Mouse (Mus musculus) kidney, adult 2 months (tissue): ENCODE results near the gene Arhgap10. TPM values are rescaled to one million over a fixed set of nuclear protein-coding genes. Genes with fewer than 3 reads are reported as not detected.
A peak's percentile ranks its signal among the peaks of the same experiment; 100 is the strongest.

Experiments
- DNase-seq: peaks from one replicate; pipeline ENCODE4 v3.0.0; 2021
- H3K27ac ChIP-seq: fragments of 200-500 bp; 2 replicates; pipeline ENCODE4 v1.5.1; 2012; ENCODE audit warnings: low read depth, low read length, control low read depth, inconsistent platforms; ENCODE audit not compliant: insufficient read depth
- H3K27me3 ChIP-seq: fragments of 200-500 bp; replicated peaks from 2 replicates; pipeline ENCODE4 v1.6.1; 2012; ENCODE audit warnings: mild to moderate bottlenecking, moderate library complexity, low read length, inconsistent platforms; ENCODE audit not compliant: control insufficient read depth, insufficient read depth
- H3K36me3 ChIP-seq: fragments of 200-500 bp; 2 replicates; pipeline ENCODE4 v1.6.1; 2012; ENCODE audit warnings: mild to moderate bottlenecking, moderate library complexity, low read length, inconsistent platforms; ENCODE audit not compliant: control insufficient read depth, insufficient read depth
- H3K4me1 ChIP-seq: fragments of 200-500 bp; 2 replicates; pipeline ENCODE4 v1.6.1; 2011; ENCODE audit warnings: low read length; ENCODE audit not compliant: control insufficient read depth, insufficient read depth
- H3K4me3 ChIP-seq: fragments of 200-500 bp; 2 replicates; pipeline ENCODE4 v1.5.1; 2011; ENCODE audit warnings: mild to moderate bottlenecking, low read depth, low read length, control low read depth; ENCODE audit not compliant: insufficient read depth
- CTCF ChIP-seq: fragments of 200-500 bp; conservative IDR thresholded peaks from 2 replicates; pipeline ENCODE4 v1.5.1; 2011; ENCODE audit warnings: low read depth, mild to moderate bottlenecking, control low read depth, low read length, moderate library complexity, mixed read lengths; ENCODE audit not compliant: insufficient read depth, insufficient read length
- POLR2A ChIP-seq: fragments of 200-500 bp; IDR thresholded peaks from one replicate; pipeline ENCODE4 v1.6.1; 2011; ENCODE audit warnings: low read depth, low read length, control low read depth
- WGBS: fragments of 180-500 bp; shearing (Covaris S2); methylation state at CpG from one replicate; pipeline ENCODE4 v1.1.7; 2018; 5-methylcytosine and 5-hydroxymethylcytosine counted together
- polyA plus RNA-seq: library from polyadenylated mRNA; depleted of rRNA; stranded (reverse); fragments of >200 nt; gene quantifications from 2 replicates; pipeline ENCODE4 v1.2.3, GENCODE M21; 2012

The Arhgap10 gene
- polyA plus RNA-seq, 1 experiment: 28.0 TPM

- no peak for TF ChIP-seq CTCF
- TF ChIP-seq POLR2A: no peak
- H3K4me3 ChIP-seq: no peak overlapping the region
- no peak for DNase-seq
- H3K4me1 ChIP-seq: no peaks in the 10 kb centered on the region
- no peaks in the 10 kb centered on the region for H3K27me3 ChIP-seq
- H3K36me3 ChIP-seq: no peaks in the 10 kb centered on the region
- WGBS: 81% methylated on average over 3 of the region's 3 CpGs
- no peak overlapping the region for H3K27ac ChIP-seq
Measured at GRCm38 (mm10) chr8:77544428-77544827, 26.7 kb upstream of the Arhgap10 start.

DNA sequence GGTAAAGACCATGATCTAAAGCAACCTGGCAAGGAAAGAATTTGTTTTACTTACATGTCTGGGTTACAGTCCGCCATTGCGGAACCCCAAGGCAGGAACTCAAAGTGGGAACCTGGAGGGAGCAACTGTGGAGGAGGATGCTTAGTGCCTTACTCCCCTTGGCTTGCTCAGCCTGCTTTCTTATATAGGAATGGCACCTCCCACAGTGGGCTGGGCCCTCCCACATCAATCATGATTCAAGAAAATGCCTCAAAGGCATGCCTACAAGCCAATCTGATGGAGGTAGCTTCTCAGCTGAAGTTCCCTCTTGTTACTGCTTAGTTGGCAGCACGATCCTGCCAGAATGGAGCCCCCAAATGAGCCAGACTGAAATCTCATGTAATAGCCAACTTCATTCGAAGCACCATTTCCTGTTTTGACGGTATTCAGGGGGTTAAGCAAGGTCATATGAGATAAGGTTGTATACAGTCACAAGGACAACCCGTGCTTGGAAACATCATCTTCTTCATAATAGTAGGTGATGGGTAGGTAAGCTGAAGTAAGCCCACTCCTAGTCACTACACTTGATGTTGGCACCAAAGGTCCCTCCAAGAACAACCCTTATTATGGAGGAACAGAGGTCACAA lies 25.5 kb upstream of the Arhgap10 start:
- no peak for DNase-seq
- no peak overlapping the region for H3K27ac ChIP-seq
- WGBS: 81% methylated on average over 6 of the region's 6 CpGs
- H3K4me3 ChIP-seq: no peak overlapping the region
- H3K4me1 ChIP-seq: no peaks in the 10 kb centered on the region
- TF ChIP-seq POLR2A (no peak), CTCF (no peak)
- H3K36me3 ChIP-seq: no peaks in the 10 kb centered on the region
- H3K27me3 ChIP-seq: no peaks in the 10 kb centered on the region

GRCm38 (mm10) chr8:77538256-77538655 lies 20.5 kb upstream of the Arhgap10 start:
- TF ChIP-seq CTCF (no peak), POLR2A (no peak)
- no peak overlapping the region for H3K27ac ChIP-seq
- H3K36me3 ChIP-seq: no peaks in the 10 kb centered on the region
- H3K4me1 ChIP-seq: no peaks in the 10 kb centered on the region
- H3K27me3 ChIP-seq: no peaks in the 10 kb centered on the region
- DNase-seq: no peak
- 97% methylated on average over 1 of the region's 1 CpGs for WGBS
- H3K4me3 ChIP-seq: no peak overlapping the region

DNA sequence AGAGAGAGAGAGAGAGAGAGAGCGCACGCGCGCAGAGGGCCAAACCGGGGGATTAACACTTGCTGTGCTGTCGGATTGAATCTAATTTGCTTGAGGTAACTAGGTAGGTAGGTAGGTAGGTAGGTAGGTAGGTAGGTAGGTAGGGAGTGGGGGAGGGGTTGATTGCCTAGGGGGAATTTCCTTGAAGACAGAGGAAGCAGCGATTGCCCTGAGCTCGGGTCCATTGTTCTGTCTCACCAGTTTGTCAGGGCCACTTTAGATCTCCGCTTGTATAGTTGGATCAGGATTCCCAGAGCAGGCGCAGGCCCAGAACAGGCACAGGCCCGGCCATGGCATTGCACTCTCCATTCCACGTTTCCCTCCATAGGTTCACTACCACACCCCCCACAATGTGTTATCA lies 19.1 kb upstream of the Arhgap10 start:
- no peak for TF ChIP-seq CTCF
- no peak for TF ChIP-seq POLR2A
- no peak overlapping the region for H3K27ac ChIP-seq
- H3K4me1 ChIP-seq: no peaks in the 10 kb centered on the region
- no peaks in the 10 kb centered on the region for H3K27me3 ChIP-seq
- no peak overlapping the region for H3K4me3 ChIP-seq
- 89% methylated on average over 12 of the region's 12 CpGs for WGBS
- H3K36me3 ChIP-seq: no peaks in the 10 kb centered on the region
- no peak for DNase-seq

- no peak overlapping the region for H3K27ac ChIP-seq
- TF ChIP-seq CTCF (peak; percentile 77), POLR2A (no peak)
- no peaks in the 10 kb centered on the region for H3K27me3 ChIP-seq
- H3K4me1 ChIP-seq: no peaks in the 10 kb centered on the region
- peak; percentile 64 for DNase-seq
- H3K36me3 ChIP-seq: no peaks in the 10 kb centered on the region
- WGBS: 69% methylated on average over 5 of the region's 5 CpGs
- no peak overlapping the region for H3K4me3 ChIP-seq
Measured at GRCm38 (mm10) chr8:77535026-77535595, 17.4 kb upstream of the Arhgap10 start.

DNA sequence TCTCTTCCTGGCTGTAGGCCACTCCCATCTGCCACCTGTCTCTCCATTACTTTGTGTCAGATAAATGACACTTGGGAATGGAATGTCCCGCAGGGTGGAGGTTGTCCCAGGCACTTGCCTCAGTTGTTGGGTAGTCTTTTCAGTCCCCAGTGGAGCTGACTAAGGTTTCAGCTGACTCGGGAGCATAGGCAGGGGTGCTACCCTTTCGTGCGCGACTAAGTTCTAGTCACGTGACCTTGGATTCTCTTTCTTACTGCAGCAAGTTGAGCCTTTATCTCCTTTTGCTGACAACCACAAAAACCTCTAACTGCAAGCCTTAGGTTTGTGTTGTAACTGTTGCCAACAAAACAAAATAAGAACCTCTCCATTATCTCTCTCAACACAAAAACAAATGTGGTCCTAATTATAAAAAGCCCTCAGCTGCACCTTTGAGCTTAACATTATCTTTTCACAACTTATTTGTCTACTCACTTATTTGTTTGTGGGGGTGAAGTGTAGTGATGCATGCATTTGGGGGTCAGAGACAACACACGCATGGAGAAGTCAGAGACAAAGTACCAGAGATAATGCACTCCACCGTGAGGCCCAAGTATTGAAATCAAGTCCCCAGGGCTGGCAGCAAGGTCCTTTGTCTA lies 16.7 kb upstream of the Arhgap10 start:
- no peaks in the 10 kb centered on the region for H3K4me1 ChIP-seq
- TF ChIP-seq POLR2A (no peak), CTCF (no peak)
- no peak for DNase-seq
- 55% methylated on average over 8 of the region's 8 CpGs for WGBS
- no peaks in the 10 kb centered on the region for H3K27me3 ChIP-seq
- H3K4me3 ChIP-seq: no peak overlapping the region
- H3K27ac ChIP-seq: no peak overlapping the region
- no peaks in the 10 kb centered on the region for H3K36me3 ChIP-seq

DNA sequence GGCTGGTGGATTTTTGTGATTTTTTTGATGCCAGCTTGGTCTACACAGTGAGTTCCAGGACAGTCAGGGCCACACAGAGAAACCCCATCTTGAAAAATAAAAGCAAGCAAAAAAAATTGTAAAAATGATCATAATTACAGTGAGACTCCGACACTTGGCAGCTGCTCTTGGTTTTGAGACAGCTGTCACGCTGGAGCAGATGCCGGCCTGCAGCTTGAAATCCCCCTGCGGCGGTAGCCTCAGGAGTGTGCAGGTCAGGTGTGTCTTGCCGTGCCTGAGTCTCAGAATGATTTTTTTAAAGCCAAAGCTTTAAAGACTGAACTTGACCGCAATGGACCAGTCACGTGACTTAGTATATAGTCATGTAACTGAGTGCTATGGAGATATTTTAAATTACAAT lies 8.4 kb upstream of the Arhgap10 start:
- Histone ChIP-seq H3K27ac (no peak overlapping the region), H3K27me3 (no peaks in the 10 kb centered on the region), H3K4me3 (no peak overlapping the region), H3K36me3 (no peaks in the 10 kb centered on the region), H3K4me1 (peaks cover 12% of the 10 kb centered on the region; the same call in 1 of the 2 replicates)
- no peak for TF ChIP-seq CTCF
- no peak for TF ChIP-seq POLR2A
- WGBS: 87% methylated on average over 8 of the region's 8 CpGs
- no peak for DNase-seq
